Mouse (Mus musculus) mature B cell (primary cell): ENCODE measurements at regions not wholly inside any gene's neighbourhood (a gene's known extent, or its start where the extent isn't known, plus 50 kb on each side); places are given as distances from the start of the nearest gene placed in this dataset.

Source experiments
- in situ Hi-C: fragments of 300-500 bp; cut with MboI; formaldehyde crosslinking; loops from 2 replicates; pipeline ENCODE4 v1.14.3; 2019

DNA sequence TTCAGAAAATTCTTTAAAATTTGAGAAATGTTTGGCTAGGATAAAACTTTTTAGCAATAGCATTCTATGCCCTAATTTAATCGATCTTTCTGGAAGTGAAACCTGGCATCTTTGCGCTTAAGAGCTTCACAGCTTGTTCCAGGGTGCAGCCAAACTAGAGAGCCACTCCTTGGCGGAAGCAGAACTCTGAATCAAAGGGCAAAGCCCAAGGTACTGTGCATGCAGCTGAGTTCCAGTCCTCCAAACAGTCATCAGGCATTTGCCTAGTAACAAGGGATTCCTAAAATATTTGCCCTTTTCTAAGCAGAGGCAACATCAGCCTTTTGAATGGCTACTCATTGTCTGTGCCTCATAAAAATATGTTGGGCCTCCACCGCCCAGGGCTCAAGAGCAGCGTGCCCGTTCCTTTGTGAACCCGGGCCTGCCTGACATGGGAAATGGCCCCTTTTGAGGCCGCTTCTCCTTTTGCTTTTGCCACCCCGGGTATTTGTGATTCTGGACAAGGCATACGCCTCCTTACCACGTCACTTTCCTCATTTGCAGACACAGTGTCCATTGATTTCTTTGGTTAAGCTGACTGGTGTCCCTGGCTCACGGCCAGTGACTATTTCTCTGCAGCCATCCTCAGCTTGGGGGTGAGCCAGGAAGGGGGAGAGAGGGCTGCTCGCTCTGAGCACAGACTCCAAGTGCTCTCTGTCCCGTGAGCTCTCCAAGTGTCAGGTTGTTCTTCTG, 402.2 kb upstream of the Smim15 start:
- in situ Hi-C loops: no loop called here

DNA sequence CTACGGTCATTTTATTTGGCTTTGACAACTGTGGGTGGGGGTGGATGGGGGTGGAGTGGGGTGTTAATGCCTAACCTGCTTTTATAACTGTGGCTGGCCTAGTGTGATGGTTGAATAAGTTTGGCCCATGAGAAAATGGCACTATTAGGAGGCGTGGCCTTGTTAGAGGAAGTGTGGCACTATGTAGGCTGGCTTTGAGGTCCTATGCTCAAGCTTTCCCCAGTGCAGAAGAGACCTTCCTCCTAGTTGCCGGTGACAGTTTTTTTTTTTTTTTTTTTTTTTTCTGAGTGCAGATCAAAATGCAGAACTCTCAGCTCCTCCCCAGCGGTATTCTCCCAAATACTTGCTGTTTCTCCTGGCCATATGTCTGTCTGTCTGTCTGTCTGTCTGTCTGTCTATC, 404.6 kb upstream of the Smim15 start:
- in situ Hi-C loops: no loop called here

DNA sequence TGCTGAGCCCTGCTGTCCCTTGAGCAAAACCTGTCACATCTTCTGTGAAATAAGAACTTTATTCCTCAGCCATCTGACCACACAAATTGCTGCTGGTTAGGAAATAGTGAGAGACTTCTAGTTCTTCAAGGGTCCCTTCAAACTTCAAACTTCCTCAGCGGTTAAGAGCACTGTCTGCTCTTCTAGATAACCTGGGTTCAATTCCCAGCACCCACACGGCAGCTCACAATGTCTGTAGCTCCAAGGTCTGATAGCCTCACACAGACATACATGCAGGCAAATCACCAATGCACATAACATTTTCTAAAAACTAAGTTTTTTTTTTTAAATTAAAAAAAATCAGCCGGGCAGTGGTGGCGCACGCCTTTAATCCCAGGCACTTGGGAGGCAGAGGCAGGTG, 407.0 kb upstream of the Smim15 start:
- in situ Hi-C loops: no loop called here

DNA sequence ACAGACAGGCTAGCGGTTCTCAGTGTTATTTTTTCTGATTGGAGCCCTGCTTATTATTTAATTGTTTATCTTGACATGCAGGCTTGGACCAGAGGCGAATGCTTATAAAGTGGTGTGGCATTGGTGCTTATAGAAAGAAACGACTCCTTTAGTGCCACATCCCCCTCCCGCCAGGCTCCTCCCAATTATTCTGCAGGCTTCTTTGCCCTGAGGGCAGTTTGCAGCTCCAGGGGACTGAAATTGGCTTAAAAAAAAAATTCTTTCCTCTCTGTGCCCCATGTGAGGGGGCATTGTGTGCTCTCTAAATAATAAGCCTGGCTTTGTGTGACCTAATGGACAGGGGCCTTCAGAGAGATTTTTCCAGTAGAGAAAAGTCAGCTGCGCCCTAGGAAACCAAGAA, 409.1 kb upstream of the Smim15 start:
- in situ Hi-C loops: no loop called here

DNA sequence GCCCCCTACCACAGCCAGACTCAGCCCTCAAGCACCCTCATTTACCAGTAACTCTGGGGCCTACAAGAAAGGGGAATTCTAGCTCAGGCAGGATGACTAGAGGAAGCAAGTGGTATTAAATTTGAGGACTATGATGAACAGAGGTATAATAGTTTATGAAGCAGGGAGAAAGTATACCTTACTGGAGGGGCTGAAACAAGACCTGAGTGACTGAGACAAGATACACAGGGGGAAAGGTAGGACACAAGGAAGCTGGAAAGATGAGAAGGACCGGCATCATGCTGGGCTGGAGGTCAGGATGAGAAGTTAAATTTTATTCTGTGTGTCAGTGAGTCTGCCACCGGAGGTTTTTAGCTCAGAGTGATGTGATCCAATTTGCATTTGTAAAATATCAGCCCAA, 417.2 kb upstream of the Smim15 start:
- in situ Hi-C loops: no loop called here

DNA sequence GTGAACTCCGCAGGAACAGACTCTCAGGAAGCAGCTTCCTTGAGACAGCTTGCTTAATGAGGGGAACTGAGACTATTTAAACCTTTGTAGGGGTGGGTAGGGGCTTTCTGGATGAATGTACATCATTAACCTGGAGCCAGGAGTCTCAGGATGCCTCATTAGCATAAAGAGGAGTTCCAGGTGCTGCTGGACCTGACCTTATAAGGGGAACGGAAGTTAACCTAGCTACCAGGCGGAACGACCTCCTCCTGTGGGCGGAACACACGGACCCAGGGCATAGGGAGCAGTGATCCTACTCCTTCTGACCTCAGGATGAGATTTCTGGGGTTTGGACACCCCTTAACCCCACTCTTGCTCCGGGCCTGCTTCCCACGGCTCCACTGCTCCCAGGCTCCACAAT, 417.6 kb upstream of the Smim15 start:
- in situ Hi-C loops: no loop called here

DNA sequence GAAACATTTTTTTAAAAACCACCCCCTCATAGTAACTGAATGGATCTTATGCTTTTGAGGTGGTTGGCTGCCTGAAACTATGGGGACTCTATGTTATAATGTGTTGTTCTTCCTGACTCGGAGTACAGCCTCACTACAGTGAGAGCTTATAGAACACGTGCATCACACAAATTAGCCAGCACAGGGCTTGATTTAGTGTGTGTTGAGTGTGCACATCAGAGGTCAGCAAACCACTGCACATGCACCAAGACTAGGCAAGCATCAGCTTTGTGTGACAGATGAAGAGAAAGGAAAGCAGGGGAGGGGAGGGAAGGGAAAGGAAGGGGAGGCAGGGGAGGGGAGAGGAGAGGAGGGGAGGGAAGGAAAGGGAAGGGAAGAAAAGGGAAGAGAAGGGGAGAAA, 422.9 kb upstream of the Smim15 start:
- in situ Hi-C loops: no loop called here

DNA sequence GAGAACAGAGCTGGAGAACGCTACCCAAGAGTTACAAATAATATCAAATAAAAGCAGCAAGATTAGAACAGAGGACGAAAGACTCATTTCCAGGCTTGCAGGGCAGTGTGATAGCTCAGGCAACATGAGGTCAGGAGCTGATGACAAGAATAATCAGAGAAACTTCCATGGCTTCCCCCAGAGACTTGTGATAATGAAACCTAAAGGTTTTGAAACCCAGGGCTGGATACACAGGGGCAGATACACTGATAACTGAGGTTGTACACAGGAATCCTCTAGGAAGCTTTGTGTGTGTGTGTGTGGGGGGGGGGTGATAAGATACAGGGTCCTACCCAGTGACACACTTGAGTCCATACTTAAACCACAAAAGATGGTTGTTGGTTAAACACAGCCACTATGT, 423.4 kb upstream of the Smim15 start:
- in situ Hi-C loops: no loop called here

DNA sequence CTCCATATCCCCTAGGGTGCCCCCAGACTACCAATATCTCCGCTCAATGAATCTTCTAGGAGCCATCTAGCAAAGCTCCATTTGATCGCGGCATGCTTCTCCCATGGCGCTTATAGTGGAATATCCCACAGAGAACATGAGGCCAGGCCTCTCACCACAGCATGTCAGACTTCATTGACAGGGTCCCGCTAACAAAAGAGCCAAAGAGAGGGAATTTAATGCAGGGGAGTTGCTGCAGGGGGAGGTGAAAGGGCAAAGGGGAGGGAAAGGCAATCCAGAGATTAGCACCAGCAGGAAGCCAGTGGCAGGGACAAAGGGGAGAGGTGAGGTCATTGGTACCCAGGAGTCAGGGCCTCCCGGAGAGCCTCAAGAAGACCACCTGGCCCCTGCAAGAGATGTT, 424.0 kb upstream of the Smim15 start:
- in situ Hi-C loops: no loop called here

DNA sequence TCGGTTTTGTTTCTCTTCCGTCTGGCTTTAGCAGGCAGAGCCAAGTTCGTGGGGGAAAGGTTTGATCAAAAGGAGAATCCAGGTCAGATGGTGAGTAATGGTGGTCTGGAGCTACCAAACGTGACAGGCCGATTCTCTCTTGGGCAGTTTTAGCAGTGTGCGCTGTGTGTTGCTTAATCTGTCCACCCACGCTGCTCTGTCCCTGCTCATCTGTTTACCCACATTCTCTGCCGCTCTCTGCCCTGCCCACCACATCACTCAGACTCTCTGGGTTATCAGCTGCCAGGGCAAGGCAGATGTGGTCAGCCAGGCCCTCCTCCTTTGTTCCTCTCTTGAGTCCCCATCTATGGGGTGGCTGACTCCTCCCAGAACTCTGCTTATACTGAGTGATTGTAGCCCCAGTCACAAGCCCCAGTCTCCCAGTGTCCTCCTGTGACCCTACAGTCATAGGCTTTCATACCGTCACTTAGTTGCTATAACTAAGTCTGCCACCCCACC, 424.8 kb upstream of the Smim15 start:
- in situ Hi-C loops: no loop called here

DNA sequence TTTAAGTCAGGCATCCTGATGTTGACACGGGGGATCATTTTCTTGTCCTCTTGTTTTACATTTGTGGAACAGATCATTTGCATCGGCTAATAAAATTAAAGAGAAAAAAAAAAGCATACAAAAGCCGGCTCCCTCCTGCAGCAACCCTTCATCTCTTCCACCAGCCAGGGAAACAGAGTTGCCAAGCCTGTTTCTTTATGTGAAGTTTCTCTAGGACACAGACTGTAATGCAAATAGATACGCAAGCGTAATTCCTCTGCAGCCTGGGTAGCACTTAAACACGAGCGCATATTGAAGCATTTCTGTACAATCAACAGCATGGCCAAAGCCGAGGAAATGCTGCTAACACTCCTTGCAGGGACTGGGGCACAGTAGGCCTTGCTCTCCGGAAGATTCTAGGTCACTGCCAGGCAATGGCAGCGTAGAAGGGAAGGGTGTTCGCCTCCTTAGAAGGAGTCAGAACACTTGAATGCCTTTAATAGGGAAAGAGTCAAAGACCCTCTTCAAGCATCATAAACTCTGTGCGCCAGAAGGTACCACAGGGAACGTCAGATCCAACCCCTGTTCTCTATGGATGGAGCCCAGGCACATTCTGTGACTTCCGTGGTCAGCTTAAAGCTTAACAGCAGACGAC, 425.3 kb upstream of the Smim15 start:
- in situ Hi-C loops: no loop called here

DNA sequence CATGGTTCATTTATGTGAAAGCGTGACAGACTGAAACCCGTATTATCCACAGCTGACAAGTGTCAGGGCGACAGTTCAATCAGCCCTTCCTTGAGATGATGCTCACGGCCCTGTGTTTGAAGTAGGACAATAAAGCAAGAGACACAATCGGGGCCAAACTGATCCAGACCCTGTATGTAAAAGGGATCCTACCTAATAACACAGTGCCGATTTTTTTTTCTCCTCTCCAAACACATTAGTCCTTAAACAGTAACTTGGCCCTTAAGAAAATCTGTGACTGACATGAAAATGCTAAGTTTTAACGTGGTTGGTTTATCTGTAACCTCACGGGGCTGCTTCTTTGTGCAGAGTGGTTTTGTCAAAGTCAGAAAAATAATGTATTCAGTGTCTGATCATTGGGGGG, 425.9 kb upstream of the Smim15 start:
- in situ Hi-C loops: no loop called here

DNA sequence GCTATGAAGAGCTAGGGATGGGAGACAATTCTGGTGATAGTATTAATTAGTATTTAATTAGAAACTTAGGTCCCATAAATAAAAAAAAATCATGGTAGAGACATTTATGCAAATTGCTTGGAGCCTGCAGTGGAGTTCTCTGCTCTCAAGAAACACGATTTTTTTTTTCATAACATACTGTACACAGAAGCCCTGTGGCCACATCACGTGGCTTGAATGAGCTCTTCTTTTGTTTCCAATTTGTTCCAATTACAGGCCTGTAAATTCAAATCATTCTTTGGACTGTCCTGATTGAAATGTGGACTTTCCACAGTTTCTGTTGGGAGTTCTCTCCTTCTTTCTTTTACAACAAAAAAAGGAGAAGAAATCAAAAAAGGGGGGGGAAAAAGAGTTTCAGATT, 426.7 kb upstream of the Smim15 start:
- in situ Hi-C loops: no loop called here

DNA sequence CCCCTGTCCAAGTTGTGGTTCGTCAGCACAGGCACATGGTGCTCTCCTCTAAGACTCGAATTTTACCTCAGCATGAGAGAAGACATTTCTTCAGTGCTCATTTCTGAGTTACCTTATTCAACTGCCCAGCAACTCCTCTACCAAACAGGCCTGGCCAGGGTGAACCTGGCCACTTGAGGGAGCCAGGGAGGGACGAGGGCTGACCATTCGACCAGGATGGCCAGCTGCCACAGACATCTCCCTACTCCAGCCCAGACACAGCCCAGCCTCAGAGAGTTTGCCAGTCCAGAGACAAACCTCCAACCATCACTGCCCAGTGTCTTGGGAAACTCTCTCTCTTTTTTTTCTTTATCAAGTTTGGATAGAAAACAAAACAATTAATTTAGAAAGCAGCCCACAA, 427.5 kb upstream of the Smim15 start:
- in situ Hi-C loops: no loop called here

DNA sequence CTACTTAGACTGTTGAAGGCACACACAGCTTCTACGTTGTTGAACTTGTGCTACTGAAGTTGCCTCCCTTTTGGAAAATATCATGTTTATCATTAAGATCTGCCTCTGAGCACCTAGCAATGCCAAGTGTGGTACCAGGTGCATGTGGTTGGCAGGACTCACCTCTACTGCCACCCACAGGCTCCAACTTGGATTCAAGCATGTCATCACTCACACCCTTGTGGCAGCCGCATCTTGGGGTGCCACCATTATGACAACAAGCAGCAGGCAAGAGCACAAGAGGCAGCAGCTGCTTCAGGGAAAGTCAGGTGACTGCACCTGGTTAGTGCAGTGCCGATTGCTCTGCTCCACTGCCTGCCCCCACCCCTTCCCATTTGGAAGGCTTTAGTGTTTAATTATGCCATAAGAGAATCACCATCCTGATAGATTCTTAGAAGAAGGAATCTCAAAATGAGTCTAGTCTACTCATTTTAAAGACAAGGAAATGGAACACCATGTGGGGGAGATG, 435.2 kb upstream of the Smim15 start:
- in situ Hi-C loops: no loop called here

DNA sequence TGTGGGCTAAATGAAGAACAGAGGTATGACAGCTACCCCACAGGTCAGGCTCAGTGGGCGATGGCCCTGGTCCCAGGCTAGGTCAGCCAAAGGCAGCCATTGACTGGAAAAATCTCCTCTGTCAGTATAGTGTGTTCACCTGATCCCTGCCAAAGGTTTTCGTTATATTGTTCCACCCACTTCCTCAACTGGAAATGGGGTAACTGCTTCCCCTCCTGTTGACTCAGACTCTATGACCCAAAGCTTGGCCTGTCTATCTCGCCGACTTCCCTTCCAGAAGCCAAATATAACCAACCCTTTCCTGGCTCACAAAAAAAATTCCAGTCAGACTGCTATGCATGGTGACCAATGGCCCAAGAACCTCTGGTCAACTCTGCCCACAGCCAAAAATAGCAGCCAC, 437.0 kb upstream of the Smim15 start:
- in situ Hi-C loops: no loop called here

DNA sequence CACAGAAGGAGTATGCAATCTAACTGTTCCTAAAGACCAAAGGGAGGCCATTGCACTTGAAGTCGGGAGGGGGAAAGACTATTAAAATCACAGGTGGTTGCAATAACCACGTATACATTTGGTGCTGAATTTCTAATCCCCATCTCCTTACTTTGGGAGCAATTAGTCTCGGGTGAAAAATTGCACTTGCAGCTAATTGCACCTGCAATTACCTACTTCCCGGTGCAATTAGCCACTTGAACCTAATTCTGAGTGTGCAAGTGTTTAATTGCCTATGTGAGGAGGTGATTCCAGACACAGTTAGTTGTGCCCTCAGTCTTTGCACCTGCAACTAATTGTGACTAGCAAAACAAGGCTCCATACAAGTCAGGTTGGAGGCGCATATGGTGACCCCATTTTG, 442.1 kb upstream of the Smim15 start:
- in situ Hi-C loops: no loop called here

DNA sequence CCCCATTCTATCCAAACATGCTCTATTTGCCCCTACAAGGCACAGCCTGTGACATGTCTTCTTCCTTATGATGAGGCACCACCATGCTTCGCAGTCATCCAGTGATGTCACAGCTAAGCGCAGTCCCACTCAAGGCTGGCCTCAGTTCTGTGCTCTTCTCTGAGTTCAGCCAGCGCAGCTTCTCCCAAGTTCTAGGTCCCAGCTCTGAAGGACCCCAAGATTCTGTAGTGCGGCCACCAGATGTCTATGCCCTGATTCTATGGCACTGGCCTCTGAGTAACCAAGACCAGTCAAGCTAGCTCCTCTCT, 443.2 kb upstream of the Smim15 start:
- in situ Hi-C loops: no loop called here

DNA sequence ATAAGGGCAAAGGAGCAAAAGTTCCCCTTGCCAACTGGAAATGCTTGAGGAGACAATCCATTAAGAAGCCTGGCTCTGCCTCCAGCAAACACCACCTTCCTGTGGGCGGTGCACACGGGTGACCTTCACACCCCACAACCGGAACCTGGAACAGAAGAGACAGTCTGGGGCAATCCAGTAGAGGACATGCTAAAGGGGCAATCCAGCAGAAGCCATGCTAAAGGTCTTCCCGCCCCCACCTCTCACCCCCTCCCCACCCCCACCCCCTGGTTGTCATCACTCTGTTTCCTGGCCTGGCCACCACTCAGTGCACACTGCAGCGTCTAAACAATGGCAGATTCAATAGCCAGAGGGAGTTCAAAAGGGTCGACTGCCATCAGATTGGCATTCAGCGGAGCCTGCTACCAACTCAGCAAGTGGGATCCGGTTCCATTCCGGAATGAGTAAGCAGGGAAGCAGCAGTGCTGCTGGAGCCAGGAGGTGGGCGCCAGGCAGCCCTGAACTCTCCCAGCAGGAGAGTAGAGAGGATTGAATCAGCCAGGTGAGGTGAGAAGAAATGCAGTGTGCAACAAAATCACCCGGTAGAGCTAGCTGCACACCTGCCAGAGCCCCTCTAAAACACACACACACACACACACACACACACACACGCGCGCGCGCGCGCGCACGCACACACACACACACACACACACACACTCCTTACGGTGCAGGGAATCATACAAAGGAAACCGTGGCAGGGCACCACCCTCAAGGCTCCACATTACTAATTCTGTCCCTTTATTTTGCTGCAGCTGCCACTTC, 443.7 kb upstream of the Smim15 start:
- in situ Hi-C loops: no loop called here

DNA sequence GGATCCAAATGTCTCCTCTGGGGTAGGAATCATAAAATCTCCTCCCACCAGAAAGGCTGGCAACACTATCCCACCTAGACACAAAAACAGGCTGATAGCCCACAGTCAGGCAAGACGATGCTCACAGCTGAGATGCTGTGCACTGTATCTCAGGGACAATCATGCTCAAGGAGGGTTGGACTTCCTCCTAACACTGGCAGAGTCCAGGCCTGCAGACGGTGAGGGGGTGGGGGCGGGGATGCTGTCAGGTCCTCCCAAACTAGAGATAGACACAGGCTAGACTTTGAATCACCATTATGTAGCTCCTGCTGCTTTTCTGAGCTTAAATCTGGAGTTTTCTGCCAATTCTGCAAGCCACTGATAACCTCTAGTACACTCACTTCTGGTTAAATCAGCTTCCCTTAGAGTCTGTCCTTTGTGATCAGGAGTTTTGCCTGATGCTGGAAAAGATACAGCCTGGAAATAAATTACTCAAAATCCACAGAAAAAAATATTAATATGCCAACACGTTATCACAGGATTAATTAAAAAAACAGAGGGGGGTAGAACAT, 445.1 kb upstream of the Smim15 start:
- in situ Hi-C loops: no loop called here

DNA sequence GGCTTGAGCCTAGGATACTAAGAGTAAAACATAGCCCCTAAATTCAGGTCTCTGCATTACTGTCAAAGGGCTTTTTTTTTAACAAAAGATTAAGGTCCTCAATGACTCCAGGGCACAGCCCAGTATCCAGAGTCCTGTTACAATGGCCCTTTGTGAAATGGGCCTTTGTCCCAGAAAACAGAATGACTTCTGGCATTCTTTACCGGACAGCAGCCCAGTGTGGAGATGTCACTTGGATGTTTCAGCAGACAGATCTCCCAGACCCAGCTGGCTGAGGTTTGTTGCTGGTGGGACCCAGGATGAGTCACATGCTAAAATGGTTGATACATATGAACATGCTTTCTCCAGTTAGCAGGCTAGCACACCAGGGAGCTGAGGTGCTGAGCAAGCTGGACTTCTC, 445.9 kb upstream of the Smim15 start:
- in situ Hi-C loops: no loop called here

DNA sequence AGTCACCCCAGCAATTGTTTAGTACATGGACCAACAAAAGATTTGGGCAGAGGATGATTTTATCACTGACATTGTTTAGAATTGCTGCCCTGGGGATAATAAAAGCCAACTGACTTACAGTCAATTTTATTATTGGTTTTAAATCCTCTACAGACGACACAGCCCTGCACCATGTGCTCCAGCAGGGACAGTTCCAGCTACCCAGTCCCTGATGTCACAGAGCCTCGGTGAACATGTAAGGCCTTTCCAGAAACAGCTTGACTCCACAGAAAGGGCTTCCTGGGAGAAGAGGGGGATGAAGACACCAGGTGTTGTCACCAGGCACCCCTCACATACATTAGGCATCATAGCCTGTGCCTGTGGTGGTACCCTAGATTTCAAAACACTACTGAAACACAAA, 447.0 kb upstream of the Smim15 start:
- in situ Hi-C loops: no loop called here

DNA sequence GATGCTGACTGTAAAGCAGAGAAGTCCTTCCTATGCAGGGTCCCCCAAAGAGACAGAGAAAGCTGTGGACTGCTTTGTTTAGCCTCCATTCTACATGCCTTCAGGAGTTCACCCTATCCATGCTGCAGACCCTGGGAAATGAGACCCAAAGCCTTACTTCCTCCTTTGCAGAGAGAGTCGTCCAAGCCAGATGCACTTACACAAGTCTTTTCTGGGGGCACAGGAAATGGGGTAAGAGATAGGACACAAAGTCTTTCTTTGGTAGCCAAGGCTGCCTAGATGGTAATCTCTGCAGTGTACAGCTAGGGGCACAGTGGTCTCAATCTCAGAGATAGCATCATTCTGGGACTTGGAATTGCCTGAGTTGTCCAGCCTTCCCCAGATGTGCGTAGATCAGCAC, 448.1 kb upstream of the Smim15 start:
- in situ Hi-C loops: no loop called here
